In genomic region chr4:56802669-56803150, GRCm38 (mm10) we compare ENCODE assay signal across 9 mouse cellular contexts. TPM values are rescaled to one million over a fixed set of nuclear protein-coding genes. Genes with fewer than 3 reads are reported as not detected.
DNase-seq lines count a peak whose midpoint lies in the region; ATAC-seq and TF ChIP-seq lines count a peak whose summit lies in the region.
"Had no signal": no experiment of that assay in that cellular context is flagged by ENCODE, and none has a peak within 500 bp of the region (broad histone marks: within the 10 kb centered on the region; RNA-seq: fewer than 3 reads in every experiment).

No protein-coding gene starts in this region.

- DNase-seq in kidney, postnatal 36 days: no peak
- DNase-seq in embryonic facial prominence, embryonic 11.5 days (ENCODE audit: low spot score): peak; percentile 12
- no peak for DNase-seq in MN1 (ENCODE audit: low spot score)
- no peak for DNase-seq in testis, postnatal 14 days (ENCODE audit: low spot score)
- no peak for DNase-seq in left cerebral cortex, postnatal 14 days (ENCODE audit: low spot score in 2 of 2)

- intact Hi-C loops in left cerebral cortex, postnatal 14 days (cut with DNase I): no loop called here

- peaks cover 50% of the 10 kb centered on the region for H3K79me2 ChIP-seq in myocyte (ENCODE audit: control insufficient read depth, insufficient read depth)

- peak overlapping the region; percentile 96 for H3K4me3 ChIP-seq in kidney, embryonic 14.5 days (ENCODE audit: low read length)
- peak overlapping the region; percentile 80 for H3K4me3 ChIP-seq in embryonic facial prominence, embryonic 11.5 days (ENCODE audit: low read depth, low read length)
- peak overlapping the region; percentile 99 for H3K4me3 ChIP-seq in intestine, postnatal 0 days (ENCODE audit: low read depth, low read length)
- peak overlapping the region; percentile 98 for H3K4me3 ChIP-seq in myocyte

- peak overlapping the region; percentile 87 for H3K9ac ChIP-seq in kidney, embryonic 14.5 days (ENCODE audit: low read depth, low read length)
- H3K9ac ChIP-seq in embryonic facial prominence, embryonic 11.5 days (replicated peaks; ENCODE audit: low read length): peak overlapping the region; percentile 88
- peak overlapping the region; percentile 88 for H3K9ac ChIP-seq in intestine, postnatal 0 days (ENCODE audit: low read depth, low read length)

- no peaks in the 10 kb centered on the region for H3K27me3 ChIP-seq in kidney, embryonic 14.5 days (ENCODE audit: control insufficient read depth, insufficient read depth, low read length)
- no peaks in the 10 kb centered on the region for H3K27me3 ChIP-seq in embryonic facial prominence, embryonic 11.5 days (ENCODE audit: control insufficient read depth, insufficient read depth, low read length)
- H3K27me3 ChIP-seq in intestine, postnatal 0 days (replicated peaks; ENCODE audit: control insufficient read depth, insufficient read depth, low read length): no peaks in the 10 kb centered on the region
- no peaks in the 10 kb centered on the region for H3K27me3 ChIP-seq in myocyte (ENCODE audit: control insufficient read depth, insufficient read depth, insufficient read length)

- H3ac ChIP-seq in myocyte (ENCODE audit: control insufficient read depth, insufficient read length): peak overlapping the region; percentile 9

- peaks cover 15% of the 10 kb centered on the region; the same call in 1 of the 2 replicates for H3K4me1 ChIP-seq in kidney, embryonic 14.5 days (ENCODE audit: control insufficient read depth, insufficient read depth, low read length)
- peaks cover 3% of the 10 kb centered on the region; the same call in 1 of the 2 replicates for H3K4me1 ChIP-seq in embryonic facial prominence, embryonic 11.5 days (ENCODE audit: control insufficient read depth, insufficient read depth, low read length)
- 0 out of 2 replicates have a peak, but pooled peaks cover 4% of the 10 kb centered on the region for H3K4me1 ChIP-seq in intestine, postnatal 0 days (replicated peaks; ENCODE audit: control insufficient read depth, insufficient read depth, low read length)

- peak overlapping the region; percentile 84 for H3K4me2 ChIP-seq in kidney, embryonic 14.5 days (replicated peaks; ENCODE audit: low read depth, low read length)
- peak overlapping the region; percentile 69 for H3K4me2 ChIP-seq in embryonic facial prominence, embryonic 11.5 days (ENCODE audit: low read depth, low read length)
- H3K4me2 ChIP-seq in intestine, postnatal 0 days (replicated peaks; ENCODE audit: low read depth): peak overlapping the region; percentile 90
- H3K4me2 ChIP-seq in myocyte (ENCODE audit: low read depth): peak overlapping the region; percentile 89

- ATAC-seq in kidney, embryonic 14.5 days (ENCODE audit: low FRiP score, low TSS enrichment): peak; percentile 38; the same call in 1 of the 2 replicates
- no peak for ATAC-seq in embryonic facial prominence, embryonic 11.5 days (replicated peaks; ENCODE audit: insufficient number of reproducible peaks, low FRiP score, low TSS enrichment, low read depth)
- peak; percentile 11; the same call in 1 of the 2 replicates for ATAC-seq in intestine, postnatal 0 days

- no peak for TF ChIP-seq CTCF in intestine, postnatal 0 days (IDR thresholded peaks at IDR 0.05; ENCODE audit: low read depth)

- H3K27ac ChIP-seq in kidney, embryonic 14.5 days (ENCODE audit: low read depth, low read length): peak overlapping the region; percentile 77; the same call in 1 of the 2 replicates
- peak overlapping the region; percentile 65; the same call in 1 of the 2 replicates for H3K27ac ChIP-seq in embryonic facial prominence, embryonic 11.5 days (replicated peaks; ENCODE audit: low read depth, low read length)
- H3K27ac ChIP-seq in intestine, postnatal 0 days (ENCODE audit: low read depth, low read length): no peak overlapping the region

- H3K9me3 ChIP-seq in kidney, embryonic 14.5 days (ENCODE audit: control insufficient read depth, low read length): no peaks in the 10 kb centered on the region
- H3K9me3 ChIP-seq in embryonic facial prominence, embryonic 11.5 days (replicated peaks; ENCODE audit: control insufficient read depth, low read length): no peaks in the 10 kb centered on the region
- no peaks in the 10 kb centered on the region for H3K9me3 ChIP-seq in intestine, postnatal 0 days (ENCODE audit: control insufficient read depth)

- peaks cover 45% of the 10 kb centered on the region for H3K36me3 ChIP-seq in kidney, embryonic 14.5 days (ENCODE audit: control insufficient read depth, insufficient read depth, low read length)
- H3K36me3 ChIP-seq in embryonic facial prominence, embryonic 11.5 days (replicated peaks; ENCODE audit: control insufficient read depth, insufficient read depth, low read depth, low read length): peaks cover 5% of the 10 kb centered on the region
- H3K36me3 ChIP-seq in intestine, postnatal 0 days (ENCODE audit: control insufficient read depth, insufficient read depth): peaks cover 34% of the 10 kb centered on the region
- peaks cover 39% of the 10 kb centered on the region for H3K36me3 ChIP-seq in myocyte (ENCODE audit: control insufficient read depth, insufficient read depth)

- TF ChIP-seq POLR2A in myocyte (IDR thresholded peaks at IDR 0.05; ENCODE audit: insufficient read length, low read depth): no peak

- 2% methylated on average over 25 of the region's 25 CpGs for WGBS in kidney, embryonic 14.5 days
- WGBS in embryonic facial prominence, embryonic 11.5 days: 2% methylated on average over 25 of the region's 25 CpGs
- under 1% methylated on average over 25 of the region's 25 CpGs for WGBS in intestine, postnatal 0 days

TF ChIP-seq in myocyte, 11 proteins besides CTCF, POLR2A, EP300 and RAD21:
- no peak for TF ChIP-seq MYOD1 (IDR thresholded peaks at IDR 0.05; ENCODE audit: control insufficient read depth in 1 of 3, insufficient read length in 2 of 3, low read depth in 2 of 3)
- no peak for TF ChIP-seq MYOG (IDR thresholded peaks at IDR 0.05; ENCODE audit: control insufficient read depth in 1 of 3, insufficient read depth in 1 of 3, insufficient read length in 2 of 3, low read depth in 2 of 3)
- no peak for TF ChIP-seq SRF (IDR thresholded peaks at IDR 0.05; ENCODE audit: control insufficient read depth, insufficient read length, low read depth)
- TF ChIP-seq TCF12 (IDR thresholded peaks at IDR 0.05; ENCODE audit: insufficient read depth, poor library complexity, severe bottlenecking): no peak
- no peak for TF ChIP-seq USF1 (IDR thresholded peaks at IDR 0.05; ENCODE audit: low read depth)
- no peak for TF ChIP-seq POLR2AphosphoS2 (IDR thresholded peaks at IDR 0.05; ENCODE audit: insufficient read length, low read depth)
- no peak for TF ChIP-seq REST (IDR thresholded peaks at IDR 0.05; ENCODE audit: insufficient read depth, insufficient read length)
- no peak for TF ChIP-seq TCF3 (IDR thresholded peaks at IDR 0.05; ENCODE audit: insufficient read length, low read depth)
- no peak for TF ChIP-seq MAX (IDR thresholded peaks at IDR 0.05; ENCODE audit: low read depth)
- TF ChIP-seq E2F4 (IDR thresholded peaks at IDR 0.05; ENCODE audit: insufficient read depth): no peak
- no peak for TF ChIP-seq CEBPB (IDR thresholded peaks at IDR 0.05; ENCODE audit: insufficient read depth, poor library complexity, severe bottlenecking)

RNA-seq across cellular contexts. Expression of gene Fam206a, which starts 0.6 kb away (rescaled TPM):
- 14.6 and 27.1 TPM in 2 replicates for polyA plus RNA-seq in kidney, embryonic 14.5 days (2014; fragmentation: Nextera tagmentation; extraction: Ambion mirVana)
- 27.7 and 29.7 TPM in 2 replicates for polyA plus RNA-seq in embryonic facial prominence, embryonic 11.5 days (2014; fragmentation: Nextera tagmentation; extraction: Ambion mirVana)
- 3.7 and 5.1 TPM in 2 replicates for polyA plus RNA-seq in intestine, postnatal 0 days (2015; fragmentation: Nextera tagmentation; extraction: Ambion mirVana)
- 12.0 TPM for polyA plus RNA-seq in myocyte (2012; fragmentation: generic; extraction: Trizol)
- 10 to 100 TPM; 21.4 to 22.7 TPM for total RNA-seq in left cerebral cortex, postnatal 14 days (2021)

RNA-seq across cellular contexts. Expression of gene Elp1, which starts 0.6 kb away (rescaled TPM):
- polyA plus RNA-seq in kidney, embryonic 14.5 days (2014; fragmentation: Nextera tagmentation; extraction: Ambion mirVana): 51.1 and 72.9 TPM in 2 replicates
- 92.8 and 111 TPM in 2 replicates for polyA plus RNA-seq in embryonic facial prominence, embryonic 11.5 days (2014; fragmentation: Nextera tagmentation; extraction: Ambion mirVana)
- polyA plus RNA-seq in intestine, postnatal 0 days (2015; fragmentation: Nextera tagmentation; extraction: Ambion mirVana): 9.7 and 10.2 TPM in 2 replicates
- polyA plus RNA-seq in myocyte (2012; fragmentation: generic; extraction: Trizol): 23.5 TPM
- 10 to 100 TPM; 70.2 to 74.4 TPM for total RNA-seq in left cerebral cortex, postnatal 14 days (2021)

RNA-seq across cellular contexts. Expression of gene Actl7a, which starts 59.5 kb away (rescaled TPM):
- not detected in 2 replicates for polyA plus RNA-seq in kidney, embryonic 14.5 days (2014; fragmentation: Nextera tagmentation; extraction: Ambion mirVana)
- not detected in 2 replicates for polyA plus RNA-seq in embryonic facial prominence, embryonic 11.5 days (2014; fragmentation: Nextera tagmentation; extraction: Ambion mirVana)
- polyA plus RNA-seq in intestine, postnatal 0 days (2015; fragmentation: Nextera tagmentation; extraction: Ambion mirVana): not detected in 2 replicates
- not detected for polyA plus RNA-seq in myocyte (2012; fragmentation: generic; extraction: Trizol)
- not detected for total RNA-seq in left cerebral cortex, postnatal 14 days (2021)
- total RNA-seq: left cerebral cortex, postnatal 4 days had no signal
